Mouse (Mus musculus) left cerebral cortex, adult 2 months (tissue): Measurements from ENCODE around the gene Raet1e. TPM values are rescaled to one million over a fixed set of nuclear protein-coding genes. Genes with fewer than 3 reads are reported as not detected.
"Not testable (repeated sequence)": the region's sequence is repeated elsewhere in the genome, so short reads cannot be mapped to it uniquely, and the experiment has no call there.

Source experiments
- DNase-seq, 2 experiments: peaks; one replicate each; pipeline ENCODE4 v3.0.0; 2021 to 2022; ENCODE audit warnings: low spot score in 2 of 2, mixed read lengths in 1 of 2; ENCODE audit errors: extremely low spot score in 1 of 2
- H3K27ac ChIP-seq: fragments of 200-600 bp; 2 replicates; pipeline ENCODE4 v1.8.1; 2022
- H3K4me3 ChIP-seq: fragments of 200-600 bp; 2 replicates; pipeline ENCODE4 v1.8.1; 2022
- CTCF ChIP-seq: fragments of 200-600 bp; IDR thresholded peaks from 2 replicates; pipeline ENCODE4 v1.8.1; 2022; ENCODE audit warnings: antibody characterized with exemption, mild to moderate bottlenecking, moderate library complexity
- intact Hi-C: fragments of 180-260 bp; cut with DNase I; formaldehyde crosslinking; loops from one replicate; pipeline ENCODE4 v1.15.1; 2025
- total RNA-seq, 2 experiments: library from RNA; stranded (reverse); gene quantifications; 2 replicates each; pipeline ENCODE4 v1.2.3; 2021

Gene Raet1e
- total RNA-seq, 2 experiments from 2014 or later, result 0.29 TPM; not detected in 1

DNA sequence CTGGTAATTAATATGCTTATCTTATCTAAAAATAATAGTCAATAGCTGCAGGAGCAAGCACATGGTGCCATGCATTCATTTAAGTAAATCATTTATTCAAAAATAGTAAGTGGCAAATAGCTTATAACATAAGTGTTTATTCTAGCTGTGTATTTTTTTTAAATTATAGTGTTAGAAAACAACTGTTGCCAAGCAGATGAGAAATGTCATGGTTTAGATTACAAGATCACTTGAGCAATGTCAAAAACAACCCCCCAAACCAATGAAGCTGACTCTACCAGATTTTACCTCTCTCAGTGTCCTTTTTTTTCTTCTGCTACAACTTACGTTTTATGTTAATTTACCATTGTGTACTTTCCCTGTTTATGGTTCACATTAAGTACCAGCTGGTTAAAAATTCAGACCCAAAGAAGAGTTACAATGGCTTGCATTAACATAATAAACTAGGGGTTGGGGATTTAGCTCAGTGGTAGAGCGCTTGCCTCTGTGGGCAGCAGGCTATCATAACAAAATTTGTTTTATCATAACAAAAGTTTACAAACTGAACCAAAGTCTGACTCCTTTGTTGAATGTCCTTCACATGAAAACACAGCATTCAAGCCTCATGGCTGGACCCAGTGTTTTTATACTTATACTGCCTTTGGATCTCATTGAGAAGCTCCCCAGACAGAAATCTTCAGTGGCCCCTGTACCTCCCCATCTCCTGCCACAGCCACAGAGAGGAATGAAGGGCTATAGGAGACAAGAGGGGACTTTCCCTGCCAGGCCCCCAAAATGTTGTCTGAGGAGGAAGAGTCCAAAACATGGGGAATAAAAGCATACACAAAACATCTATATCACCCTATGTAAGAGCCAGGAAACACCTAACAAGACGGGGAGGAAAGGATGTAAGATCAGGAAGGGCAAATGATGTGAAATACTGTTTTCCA lies 3.2 kb upstream of the Raet1e start:
- H3K27ac ChIP-seq, result no peak overlapping the region
- TF ChIP-seq CTCF, result no peak
- DNase-seq, result no peak
- no peak overlapping the region for H3K4me3 ChIP-seq
- intact Hi-C loops, result loop anchor here (5.0 to 10.0 kb wide), 3 partner anchors 662 to 1192 kb away; no protein-coding TSS in a partner anchor

DNA sequence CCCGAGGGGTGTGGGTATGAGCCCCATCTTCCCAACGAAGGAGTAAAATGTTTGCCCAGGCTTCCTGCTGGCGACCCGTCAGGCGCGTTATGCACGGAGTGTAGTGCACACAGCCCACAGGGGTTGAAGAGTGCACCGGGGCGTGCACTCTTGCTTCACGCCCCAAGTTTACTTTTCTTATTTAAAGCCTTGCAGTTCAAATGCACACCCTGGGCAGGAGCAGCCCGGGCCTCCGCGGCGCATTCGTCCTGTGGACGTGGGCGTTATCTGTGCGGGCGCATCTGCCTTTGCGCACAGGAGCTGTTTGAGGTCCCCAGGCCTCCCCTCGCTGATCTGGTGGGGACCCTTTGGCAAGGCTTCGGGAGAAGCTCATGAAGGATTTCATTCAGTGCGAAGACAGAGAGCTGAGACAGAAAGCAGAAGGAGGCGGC lies 777 bp downstream of the Raet1e start:
- DNase-seq, result no peak
- no peak for TF ChIP-seq CTCF
- H3K27ac ChIP-seq, result no peak overlapping the region
- intact Hi-C loops, result loop anchor here (10.0 kb wide), 1 partner anchor 686 kb away; no protein-coding TSS in a partner anchor
- H3K4me3 ChIP-seq, result no peak overlapping the region

DNA sequence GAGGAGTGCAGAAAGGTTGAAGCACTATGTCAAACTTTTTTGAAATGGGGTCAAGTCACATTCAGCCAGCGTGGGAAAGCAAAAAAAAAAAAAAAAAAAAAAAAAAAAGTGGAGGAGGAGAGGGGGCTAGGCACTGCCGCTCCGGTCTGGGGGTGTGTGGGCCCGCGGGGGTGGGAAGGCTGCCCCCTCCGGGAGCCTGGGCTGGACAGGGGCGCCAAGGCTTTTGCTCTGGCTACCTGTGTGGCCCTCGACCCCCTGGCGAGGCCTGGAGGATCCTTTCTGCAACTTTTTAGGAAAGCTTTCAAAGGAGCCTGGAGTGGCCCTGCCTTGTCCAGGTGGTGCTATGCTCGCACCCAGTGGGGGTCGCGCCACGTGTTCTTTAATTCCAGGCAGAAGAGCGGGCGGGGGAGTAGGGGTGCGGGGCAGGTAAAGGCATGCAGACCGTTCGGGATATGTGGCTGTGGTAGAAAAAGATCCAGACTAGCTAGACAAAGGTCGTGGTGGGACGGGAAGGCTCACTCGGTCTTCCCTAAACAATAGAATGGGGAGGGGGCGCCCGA lies 1.3 kb downstream of the Raet1e start:
- Histone ChIP-seq H3K4me3 (no peak overlapping the region), H3K27ac (no peak overlapping the region)
- intact Hi-C loops, result loop anchor here (5.0 to 10.0 kb wide), 2 partner anchors 685 to 777 kb away; no protein-coding TSS in a partner anchor
- no peak for TF ChIP-seq CTCF
- DNase-seq, result no peak

DNA sequence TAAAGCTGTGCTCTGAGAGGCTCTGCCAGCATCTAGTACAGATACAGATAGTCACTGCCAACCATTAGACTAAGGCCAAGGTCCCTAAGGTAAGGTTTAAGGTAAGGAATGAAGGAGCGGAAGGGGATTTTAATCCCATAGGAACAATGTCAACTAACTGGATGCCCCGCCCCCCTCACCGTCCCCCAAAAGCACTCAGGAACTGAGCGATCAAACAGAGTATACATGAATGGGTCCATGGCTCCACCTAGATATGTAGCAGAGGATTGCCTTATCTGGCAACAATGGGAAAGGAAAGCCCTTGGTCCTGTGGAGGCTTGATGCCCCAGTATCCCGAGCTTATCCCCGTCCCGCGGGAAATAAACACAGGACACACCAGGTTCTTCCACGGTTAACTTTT lies 4.9 kb downstream of the Raet1e start:
- intact Hi-C loops, result loop anchor here (2.0 to 5.0 kb wide), 2 partner anchors 128 to 781 kb away; no protein-coding TSS in a partner anchor
- H3K27ac ChIP-seq, H3K4me3 ChIP-seq: not testable (repeated sequence)

DNA sequence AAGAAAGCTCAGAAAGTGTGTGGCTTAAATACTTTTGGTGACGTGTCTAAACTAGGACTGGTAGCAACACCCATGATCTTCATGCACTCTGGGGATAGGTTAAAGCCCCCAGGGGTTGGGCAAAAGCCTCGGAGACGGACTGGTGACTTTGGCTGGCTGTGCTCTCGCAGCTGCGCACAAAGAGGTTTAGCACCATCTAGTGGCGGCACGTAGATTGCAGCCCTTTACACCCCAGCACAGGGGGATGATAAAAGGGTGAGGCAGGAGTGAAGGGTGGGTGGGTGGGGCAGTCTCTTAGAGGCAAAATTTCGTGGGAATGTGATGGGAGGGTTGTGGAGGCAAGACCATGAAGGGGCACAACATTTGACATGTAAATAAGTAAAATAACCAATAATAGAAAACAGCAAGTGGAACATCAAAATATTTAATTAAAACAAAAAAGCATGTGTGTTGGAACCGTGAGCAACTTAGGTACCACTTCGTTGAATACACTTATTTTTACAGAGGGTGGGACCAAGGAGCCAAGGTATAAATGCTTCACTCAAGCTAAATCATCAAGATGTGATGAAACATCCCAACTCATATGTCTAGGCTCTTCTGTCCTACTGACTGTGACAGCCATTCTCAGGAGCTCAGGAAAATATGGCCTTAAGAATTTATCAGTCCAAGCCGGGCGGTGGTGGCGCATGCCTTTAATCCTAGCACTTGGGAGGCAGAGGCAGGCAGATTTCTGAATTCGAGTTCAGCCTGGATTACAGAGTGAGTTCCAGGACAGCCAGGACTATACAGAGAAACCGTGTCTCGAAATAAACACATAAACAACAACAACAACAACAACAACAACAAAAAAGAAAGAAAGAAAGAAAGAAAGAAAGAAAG lies 5.6 kb downstream of the Raet1e start:
- peak; percentile 60 for TF ChIP-seq CTCF
- not testable (repeated sequence) for H3K4me3 ChIP-seq, H3K27ac ChIP-seq
- peak; percentile 62 to 79 for DNase-seq
- intact Hi-C loops, result loop anchor here (2.0 to 5.0 kb wide), 2 partner anchors 129 to 782 kb away; no protein-coding TSS in a partner anchor

More for the DNA sequence above, 4.9 kb downstream of the Raet1e start:
- not testable (repeated sequence) for DNase-seq

DNA sequence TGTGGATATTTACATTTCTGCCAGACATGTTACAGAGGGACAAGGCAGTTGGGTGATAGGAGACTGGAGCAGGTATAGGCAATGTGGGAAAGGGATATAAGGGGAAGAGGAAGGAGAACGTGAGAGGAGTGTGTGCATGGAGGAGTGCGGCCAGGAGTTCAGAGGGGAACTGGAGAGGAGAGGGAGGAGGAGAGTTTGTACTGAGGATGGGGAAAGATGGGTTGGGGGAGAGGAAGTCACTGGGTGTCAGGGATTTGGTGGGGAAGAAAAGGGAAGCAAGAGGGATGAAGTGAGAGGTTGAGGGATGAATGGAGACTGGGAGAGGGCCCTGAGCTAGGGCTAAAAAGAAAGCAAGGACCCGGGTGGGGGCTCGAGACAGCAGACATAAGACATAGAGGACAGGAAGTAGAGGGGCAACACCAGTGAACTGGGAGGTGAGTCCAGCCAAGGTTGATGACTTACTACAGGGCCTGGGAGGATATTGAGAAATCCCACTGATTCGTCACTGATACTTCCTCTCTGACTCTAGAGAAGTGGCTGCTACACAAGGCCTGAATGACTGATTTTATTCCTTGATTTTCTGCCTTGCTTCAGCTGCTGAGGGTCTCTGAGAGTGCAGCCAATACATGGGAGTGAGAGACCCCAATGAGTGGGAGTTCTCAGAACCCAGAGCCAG lies 7.1 kb downstream of the Raet1e start:
- H3K4me3 ChIP-seq, H3K27ac ChIP-seq, DNase-seq, intact Hi-C loops: not testable (repeated sequence)

DNA sequence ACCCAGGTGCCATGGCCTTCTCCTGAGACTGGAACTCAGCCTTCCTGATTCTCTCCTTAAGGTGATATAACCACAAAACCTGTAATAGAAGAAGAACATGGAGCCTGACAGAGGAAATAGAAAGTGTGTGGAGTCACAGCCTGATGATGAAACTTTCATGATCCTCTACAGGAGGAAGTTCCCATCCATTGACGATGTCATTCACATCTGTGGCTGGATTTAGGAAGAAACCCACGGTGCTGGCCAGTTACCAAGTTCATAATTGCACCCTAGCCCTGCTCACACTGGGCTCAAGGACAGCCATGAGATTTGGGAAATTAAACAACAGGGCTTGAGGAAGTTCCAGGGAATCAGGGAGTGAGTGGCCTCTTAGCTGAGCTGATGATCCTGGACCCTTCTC lies 7.7 kb downstream of the Raet1e start:
- DNase-seq, intact Hi-C loops, H3K4me3 ChIP-seq, H3K27ac ChIP-seq: not testable (repeated sequence)

DNA sequence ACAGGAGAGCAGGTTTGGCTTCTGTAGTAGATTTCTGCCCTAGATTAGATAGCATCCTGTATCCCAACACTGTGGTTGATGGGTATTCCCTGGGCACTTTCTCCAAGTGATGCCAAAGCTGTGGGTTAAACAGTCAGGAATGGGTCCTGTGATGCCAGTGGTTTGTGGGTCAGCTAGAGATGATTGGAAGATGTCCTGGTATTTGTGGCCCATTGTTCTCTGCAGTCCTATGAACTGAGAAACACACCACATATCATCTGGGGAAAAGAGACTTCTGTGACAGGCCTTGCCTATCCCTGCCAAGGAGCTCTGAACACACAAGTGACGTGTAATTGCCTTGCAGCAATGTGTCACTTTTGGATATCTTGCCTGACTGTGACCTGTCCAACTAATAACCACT lies 8.7 kb downstream of the Raet1e start:
- intact Hi-C loops, H3K4me3 ChIP-seq, DNase-seq, H3K27ac ChIP-seq: not testable (repeated sequence)

DNA sequence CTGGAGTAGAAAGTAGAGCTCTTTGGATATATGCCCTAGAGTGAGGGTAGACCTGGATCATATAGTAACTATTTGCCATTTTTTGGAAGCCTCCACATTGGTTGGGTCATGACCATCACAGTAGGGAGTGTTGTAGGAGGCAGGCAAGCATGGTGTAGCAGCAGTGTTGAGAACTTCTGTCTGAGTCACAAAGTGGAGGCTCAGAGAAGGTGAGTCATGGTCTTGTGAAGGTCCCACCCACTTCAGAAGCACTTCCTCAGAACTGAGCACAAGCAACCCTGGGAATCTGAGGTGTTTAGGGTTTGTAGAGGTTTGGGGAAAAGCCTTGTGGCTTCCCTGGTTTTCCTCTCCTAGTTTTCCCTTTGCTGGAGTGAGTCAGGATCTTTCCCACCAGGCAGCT lies 10.7 kb downstream of the Raet1e start:
- DNase-seq, H3K4me3 ChIP-seq, H3K27ac ChIP-seq: not testable (repeated sequence)
- intact Hi-C loops, result loop anchor here (2.0 kb wide), 1 partner anchor 190 kb away; no protein-coding TSS in a partner anchor

DNA sequence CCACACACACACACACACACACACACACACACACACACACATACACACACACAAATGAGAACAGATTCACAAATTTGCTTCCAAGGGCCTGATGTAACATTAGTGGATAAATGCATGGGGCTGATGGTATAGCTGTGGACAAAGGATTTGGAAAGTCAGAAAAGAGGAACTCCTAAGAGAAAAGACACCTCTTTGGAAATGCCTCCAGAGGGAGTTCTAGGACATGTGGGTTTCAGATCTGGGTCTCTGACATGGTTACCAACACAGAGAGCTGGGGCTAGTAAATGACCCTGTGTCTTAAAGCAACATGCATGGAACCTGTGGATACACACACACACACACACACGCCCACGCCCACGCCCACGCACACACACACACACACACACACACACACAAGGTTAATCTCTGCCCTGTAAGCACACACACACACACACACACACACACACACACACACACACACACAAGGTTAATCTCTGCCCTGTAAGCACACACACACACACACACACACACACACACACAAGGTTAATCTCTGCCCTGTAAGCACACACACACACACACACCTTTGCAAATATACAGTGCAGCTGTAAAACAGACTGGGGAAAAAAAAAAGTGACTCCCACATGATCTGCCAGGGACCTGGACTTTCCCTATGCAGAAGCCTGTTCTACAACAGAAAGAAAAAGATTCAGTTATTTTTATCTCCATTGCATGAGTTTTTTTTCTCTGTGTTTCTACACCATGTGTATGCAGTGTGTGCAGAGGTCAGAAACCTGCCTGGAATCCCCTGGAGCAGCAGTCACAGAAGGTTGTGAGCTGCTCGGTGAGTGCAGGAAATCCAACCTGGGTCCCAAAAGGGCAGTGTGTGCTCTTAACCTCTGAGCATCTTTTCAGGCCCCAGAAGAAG lies 14.3 kb downstream of the Raet1e start:
- DNase-seq, H3K4me3 ChIP-seq, intact Hi-C loops, H3K27ac ChIP-seq: not testable (repeated sequence)

DNA sequence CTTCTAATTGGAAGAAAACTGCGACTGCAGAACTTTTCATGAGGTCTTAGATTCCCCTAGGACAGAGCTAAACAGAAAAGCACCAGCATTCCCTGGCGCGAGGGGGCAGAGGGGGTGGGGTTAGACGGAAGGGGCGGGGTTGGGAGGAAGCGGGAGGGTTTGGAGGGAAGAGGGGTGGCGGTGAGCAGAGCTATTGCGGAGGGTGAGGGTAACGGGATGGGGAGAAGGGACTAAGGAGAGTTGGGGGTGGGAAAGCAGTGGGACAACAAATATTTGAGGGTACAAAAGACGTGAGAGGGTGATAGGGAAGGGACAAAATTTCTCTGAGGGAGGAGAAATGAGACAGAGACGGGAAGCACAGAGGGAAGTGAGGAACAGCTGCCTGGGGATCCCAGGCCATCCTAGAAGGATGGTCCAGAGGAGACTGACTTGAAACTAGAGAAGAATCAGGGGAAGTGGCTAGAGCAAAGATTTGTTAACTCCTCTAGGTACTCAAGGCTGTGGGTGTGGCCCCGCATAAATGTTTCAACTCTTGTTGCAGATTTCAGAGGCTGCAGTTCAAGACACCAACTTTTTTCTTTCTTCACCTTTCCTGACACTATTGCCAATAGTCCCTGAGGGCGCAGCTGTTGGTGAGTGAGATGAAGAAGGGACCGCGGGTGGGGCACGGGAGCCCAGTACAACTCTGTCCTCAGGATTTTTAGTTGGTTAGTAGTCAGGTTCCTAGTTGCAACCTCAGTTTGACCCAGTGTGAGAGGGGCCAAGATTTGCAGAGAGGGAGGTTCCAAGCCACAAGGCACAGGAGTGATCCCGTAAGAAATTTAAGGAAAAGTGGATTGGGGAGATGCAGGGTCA lies 15.2 kb downstream of the Raet1e start:
- DNase-seq, intact Hi-C loops, H3K27ac ChIP-seq, H3K4me3 ChIP-seq: not testable (repeated sequence)

DNA sequence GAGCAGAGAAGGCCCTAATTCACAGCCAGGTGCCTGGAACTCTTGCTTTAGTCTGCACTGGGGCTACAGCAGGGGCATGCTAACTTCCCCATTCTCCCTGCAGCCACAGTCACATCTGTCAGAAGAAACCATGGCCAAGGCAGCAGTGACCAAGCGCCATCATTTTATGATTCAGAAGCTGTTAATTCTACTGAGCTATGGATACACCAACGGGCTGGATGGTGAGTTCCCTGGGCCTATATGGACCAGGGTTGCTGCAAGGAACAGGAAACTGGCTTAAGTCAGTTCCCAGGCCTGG lies 15.8 kb downstream of the Raet1e start:
- DNase-seq, intact Hi-C loops, H3K4me3 ChIP-seq, H3K27ac ChIP-seq: not testable (repeated sequence)

DNA sequence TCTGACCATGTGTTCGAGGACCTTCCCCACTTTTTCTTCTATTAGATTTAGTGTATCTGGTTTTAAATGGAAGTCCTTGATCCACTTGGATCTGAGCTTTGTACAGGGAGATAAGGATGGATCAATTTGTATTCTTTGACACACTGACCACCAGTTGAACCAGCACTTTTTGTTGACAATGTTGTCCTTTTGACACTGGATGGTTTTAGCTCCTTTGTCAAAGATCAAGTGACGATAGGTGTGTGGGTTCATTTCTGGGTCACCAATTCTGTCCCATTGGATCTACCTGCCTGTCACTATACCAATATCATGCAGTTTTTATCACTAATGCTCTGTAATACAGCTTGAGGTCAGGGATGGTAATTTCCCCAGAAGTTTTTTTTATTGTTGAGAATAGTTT lies 18.1 kb downstream of the Raet1e start:
- intact Hi-C loops, H3K27ac ChIP-seq, DNase-seq, H3K4me3 ChIP-seq: not testable (repeated sequence)

DNA sequence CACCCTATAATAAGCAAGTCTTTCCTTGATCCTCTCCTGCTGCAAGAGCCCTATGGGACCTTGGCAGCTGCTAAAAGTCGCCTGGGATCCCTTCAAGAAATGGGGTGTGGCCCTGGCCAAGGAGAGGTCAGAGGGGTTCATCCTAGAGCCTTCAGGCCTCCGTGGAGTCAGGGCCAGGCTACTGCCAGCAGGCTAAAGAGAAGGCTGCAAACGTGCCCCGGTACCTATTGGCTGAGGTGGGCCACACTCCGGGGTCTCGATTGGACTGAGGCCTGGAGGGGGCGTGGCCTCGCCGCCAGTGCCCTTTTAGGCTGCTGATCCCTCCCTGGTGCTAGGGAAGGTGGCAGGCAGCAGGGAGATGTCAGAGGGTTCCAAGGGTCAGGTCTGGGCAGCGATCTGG lies 32.7 kb downstream of the Raet1e start:
- intact Hi-C loops, H3K27ac ChIP-seq, DNase-seq, H3K4me3 ChIP-seq: not testable (repeated sequence)
